Mouse (Mus musculus) hindlimb bud, embryonic 11.5 days (tissue): ENCODE results near the gene Kcnn3.

Source experiments
- DNase-seq: peaks from one replicate; pipeline ENCODE4 v3.0.0-alpha.2; 2012; ENCODE audit warnings: low read depth, low spot score; ENCODE audit errors: extremely low spot score

The Kcnn3 gene

DNA sequence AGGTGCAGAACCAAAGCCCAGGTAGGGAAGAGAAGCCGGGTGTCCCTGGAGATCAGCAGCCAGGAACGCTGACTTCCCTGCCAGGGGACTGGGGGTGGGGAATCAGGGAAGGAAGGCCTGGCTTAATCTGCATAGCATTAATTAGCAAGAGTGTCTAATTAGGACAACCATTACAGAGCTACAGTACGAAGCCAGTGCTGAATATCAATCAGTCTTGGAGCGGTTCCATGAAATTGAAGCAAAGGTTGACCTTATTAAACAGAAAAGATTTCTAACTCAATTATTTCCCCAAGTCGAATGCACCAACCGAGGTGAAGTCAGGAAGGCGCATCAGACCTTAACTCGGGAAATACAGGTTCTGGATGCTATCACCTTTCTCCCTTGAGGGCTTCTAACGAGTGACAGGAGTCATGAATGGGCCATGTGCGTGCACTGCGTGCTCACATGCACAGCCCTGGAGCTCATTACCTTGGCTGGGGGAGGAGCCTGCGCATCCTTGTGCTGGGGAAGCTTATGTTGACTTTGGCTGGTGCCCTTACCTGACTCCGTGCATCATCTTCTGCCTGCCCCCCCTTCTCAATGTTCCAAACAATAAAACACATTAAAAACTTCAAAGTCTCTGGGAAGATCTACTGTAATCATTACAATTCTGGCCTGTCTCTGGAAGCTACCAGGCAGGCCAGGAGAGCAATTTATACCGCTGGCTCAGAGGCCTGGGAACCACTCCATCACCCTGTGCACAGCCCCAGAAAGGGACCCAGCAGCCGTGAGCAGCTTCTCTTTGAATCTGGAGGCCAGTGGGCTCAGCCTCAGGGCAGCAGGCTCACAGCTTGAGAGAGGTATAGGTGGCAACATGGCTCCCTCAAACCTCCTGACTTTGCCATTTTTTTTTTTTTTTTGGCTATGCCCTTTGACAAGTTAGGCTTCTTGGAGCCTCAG is 39.3 kb downstream of the Kcnn3 start:
- DNase-seq: no peak

DNA sequence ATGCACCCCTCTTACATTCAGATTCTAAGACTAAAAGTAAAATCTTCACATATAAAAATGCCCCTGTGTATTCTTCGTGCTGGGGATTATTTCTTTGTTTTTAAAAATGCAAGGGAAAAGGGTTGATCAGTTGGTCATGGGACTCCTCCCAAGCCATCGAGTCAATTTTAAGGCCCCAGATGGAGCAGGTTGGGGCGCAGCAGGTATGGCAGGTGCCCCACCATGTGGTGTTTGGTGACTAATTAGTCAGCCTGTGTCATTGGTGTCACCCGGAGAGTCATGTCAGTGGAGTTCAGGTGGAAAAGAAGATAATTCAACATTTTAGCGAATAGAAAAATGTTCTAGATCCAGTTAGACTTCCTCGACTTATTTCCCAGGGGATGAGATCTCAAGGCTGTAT is 41.4 kb downstream of the Kcnn3 start:
- no peak for DNase-seq

DNA sequence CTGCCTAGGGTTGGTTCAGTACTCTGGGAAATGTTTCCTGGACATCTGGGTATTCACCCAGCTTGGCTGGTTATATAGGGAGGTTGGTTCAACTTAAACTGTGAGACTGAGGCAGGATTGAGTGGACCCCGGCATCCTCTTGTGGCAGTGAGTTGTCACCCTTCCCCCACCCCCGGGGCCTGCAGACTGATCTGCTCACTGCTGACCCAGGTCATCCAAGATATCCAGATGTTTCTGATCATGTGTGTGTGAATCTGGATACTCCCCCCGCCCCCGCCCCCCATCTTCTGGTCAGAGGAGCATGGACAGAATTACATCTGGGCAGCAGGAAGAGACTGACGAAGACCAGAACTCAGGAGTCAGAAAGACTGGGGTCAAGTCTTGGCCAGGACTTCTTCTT is 45.4 kb downstream of the Kcnn3 start:
- DNase-seq: no peak

DNA sequence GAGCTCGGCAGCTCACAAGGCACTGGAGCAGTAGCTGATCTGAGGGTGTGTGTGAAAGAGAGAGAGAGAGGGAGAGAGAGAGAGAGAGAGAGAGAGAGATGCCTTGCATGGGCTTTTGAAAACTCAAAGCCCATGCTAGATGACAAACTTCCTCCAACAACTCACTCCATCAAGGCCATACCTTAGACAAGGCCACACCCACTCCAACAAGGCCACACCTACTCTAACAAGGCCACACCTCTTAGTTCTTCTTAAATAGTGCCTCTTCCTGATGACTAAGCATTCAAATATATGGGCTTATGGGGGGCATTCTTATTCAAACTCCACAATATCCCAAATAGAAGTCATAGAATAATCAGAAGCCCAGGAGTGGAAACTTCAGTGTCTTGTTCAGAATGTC is 49.1 kb downstream of the Kcnn3 start:
- DNase-seq: no peak

DNA sequence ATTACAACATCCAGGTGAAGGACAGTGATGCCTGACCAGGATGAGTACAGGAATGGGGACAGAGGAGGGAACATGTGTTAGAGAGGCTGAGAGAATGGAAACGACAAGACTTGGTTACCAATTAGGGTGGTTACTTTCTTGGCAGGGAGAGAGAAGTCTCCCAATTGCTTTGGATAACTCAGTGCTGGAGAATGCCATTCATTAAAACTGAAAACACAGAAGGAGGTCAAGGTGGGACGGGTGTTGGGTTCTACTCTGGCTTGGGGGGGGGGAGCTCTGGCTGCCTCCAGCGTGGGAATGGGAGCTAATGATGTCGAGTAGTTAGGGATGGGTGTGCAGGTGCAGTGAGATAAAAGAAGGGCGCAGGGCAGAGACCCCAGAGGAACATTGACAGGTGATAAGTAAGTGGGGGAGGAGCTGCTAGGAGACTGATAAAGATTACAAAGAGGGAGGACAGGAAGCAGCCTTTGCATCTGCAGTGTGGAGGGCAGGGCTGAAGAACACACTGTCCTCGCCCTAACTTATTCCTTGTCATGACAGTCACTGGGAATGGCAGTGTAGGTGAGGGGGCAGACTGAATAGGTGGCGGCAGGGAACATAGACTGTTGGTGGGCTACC is 49.9 kb downstream of the Kcnn3 start:
- no peak for DNase-seq

DNA sequence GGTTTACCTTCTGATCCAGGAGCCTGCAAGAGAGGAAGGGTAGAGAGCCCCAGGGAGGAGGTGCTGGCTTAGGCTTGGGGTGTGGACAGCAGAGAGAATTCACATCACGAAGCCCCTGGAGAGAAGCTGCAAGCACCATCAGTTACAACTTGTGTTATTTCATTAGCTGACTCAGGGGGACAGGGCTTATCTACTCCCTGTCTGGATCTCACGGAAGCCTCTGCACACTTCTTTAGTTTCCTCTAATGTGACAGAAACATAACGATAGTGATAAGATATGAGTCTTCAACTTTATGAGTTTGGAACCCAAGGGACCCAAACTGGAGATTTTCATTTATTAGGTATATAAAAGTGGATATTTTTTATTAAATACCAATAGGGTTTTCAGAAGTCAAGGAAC is 50.4 kb downstream of the Kcnn3 start:
- DNase-seq: no peak

DNA sequence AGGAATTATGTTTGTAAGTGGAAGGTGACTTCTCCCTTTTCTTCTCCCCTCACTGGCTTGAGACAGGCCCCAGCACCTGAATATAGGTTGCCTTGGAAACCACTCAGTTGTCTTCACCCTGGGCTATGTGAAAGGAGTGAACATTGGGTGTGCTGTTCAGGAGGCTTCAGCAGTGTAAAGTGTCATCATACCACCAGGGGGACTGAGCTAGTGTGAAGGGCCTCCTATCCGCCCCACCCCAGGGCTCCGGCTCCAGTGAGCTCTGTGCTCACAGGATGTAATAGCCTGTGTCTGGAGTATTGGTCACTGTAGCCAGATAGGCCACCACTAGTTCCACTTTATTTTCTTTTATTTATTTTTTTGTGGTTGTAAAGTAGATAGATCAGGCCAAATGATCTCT is 54.3 kb downstream of the Kcnn3 start:
- DNase-seq: no peak

DNA sequence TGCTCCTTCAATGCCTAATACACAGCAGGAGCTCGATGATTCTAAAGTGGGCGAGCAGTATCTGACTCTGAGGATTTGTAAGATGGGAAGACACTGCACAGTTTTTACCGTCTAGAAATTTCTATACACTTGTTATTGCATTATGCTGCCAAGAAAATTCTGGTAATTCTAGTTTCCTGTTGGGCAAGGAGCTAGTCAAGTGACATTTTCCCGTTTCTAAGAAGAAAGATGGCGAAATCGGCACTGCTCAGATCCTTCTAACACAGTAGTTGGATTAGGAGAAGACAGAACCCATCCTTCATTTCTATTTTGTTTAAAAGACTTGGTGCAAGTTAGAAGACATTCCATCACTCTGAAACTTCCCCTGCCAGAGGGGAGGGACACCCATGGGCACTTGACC is 56.4 kb downstream of the Kcnn3 start:
- no peak for DNase-seq

DNA sequence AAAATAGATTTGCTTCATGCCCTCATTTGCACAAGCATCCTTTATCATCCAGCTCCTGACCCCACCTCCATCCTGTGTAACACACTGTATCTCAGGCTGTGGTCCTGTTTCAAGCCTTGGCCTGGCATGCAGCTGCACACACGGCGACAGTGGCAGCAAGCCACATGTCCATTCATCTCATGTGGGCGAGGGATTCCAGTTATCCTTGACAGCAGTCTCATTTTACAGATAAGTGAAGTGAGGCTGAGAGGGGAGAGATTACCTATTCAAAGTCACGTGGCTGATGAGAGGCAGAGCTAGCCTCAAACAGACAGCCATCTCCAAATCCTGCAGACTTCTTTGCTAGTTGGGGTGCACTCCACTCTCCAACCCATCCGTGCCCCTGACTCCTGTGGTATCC is 57.2 kb downstream of the Kcnn3 start:
- DNase-seq: no peak

DNA sequence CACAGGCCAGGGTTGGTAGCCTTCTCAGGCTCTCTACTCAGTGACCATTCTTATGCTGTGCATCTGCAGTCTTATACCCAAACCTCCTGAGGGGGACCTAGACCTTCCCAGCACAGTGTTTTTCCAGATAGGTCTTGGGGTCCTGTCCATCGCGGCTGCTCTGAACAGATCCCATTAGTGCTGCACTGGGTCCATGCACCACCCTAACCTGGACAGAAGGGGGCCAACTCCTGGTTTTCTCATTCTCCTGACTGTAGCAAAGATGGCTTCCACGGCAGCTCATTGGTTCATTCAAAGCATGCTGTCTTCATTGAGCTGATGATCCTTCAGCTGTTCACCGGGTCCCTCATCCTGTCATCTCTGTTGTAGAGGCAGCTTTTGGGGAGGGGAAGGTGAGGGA is 58.1 kb downstream of the Kcnn3 start:
- DNase-seq: no peak

DNA sequence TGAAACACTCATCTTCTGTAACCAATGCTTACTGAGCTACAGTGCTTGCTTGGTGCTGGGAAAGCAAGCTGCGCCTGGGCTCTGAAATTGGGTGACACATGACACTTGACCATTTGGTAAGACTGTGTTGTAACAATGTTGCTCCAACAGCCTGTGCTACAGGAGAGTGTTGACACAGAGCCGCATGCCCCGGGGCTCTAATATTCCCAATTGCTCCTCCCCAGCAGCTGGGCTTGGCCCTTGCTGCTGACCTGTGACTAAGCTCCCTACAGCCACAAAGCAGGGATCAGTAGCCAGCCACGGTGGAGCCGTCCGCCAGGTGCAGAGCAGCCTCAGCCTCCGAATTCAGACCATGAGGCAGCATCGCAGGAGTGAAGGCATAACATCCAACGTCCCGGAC is 58.8 kb downstream of the Kcnn3 start:
- DNase-seq: no peak

DNA sequence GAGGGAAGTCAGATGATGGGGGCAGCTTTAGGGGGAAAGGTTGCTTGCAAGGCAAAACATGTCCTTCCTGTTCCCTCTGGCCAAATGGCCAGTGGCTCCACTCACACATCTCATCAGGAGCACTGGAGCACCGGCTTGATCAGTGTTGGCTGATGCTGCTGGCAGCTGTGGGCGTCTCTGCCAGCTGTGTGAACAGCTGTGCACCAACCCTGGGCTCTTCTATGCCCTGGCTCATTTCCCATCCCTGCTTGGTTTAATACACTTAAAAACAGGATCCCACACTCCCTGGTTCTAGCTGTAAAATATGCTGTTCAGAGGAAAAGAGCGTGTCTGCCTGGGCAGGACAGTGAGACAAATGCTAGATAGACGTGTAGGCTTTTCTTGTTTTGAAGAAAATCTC is 64.3 kb downstream of the Kcnn3 start:
- DNase-seq: no peak

DNA sequence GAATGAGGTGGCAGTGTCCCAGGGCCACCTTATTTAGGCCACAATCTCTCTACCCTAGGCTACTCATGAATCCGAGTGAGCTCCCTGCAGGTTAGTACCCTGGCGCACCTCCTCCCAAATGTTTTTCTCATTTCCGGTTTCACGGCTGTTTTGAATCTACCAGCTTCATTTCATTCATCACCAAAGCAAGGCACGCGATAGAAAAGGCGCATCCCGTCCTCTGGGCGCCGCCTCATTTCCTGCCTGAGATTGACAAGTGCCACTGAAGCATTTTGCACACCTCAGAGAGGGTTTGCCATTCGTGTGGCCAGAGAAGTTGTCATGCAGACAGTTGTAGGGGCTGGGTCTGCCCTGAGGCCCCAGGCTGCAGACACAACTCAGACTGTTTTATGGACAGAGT is 68.5 kb downstream of the Kcnn3 start:
- DNase-seq: no peak

DNA sequence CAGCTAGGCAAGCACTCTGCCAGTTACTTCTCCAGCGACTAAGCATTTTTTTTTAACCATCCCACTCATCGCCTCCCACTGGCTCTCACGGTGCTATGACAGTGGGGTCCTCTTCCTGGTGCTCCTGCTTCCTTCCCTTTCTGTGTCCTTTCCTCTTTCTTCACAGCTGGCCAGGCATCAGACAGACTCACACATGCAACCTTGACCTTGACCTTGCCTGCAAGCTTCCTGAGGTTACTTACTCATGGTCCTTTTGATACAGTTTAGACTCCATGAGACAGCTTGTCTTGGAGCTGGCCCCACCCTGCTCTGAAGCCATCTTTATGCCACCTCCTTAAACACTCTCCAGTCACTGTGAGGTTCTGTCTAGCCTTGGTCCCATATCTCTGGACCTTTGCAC is 69.4 kb downstream of the Kcnn3 start:
- DNase-seq: no peak

DNA sequence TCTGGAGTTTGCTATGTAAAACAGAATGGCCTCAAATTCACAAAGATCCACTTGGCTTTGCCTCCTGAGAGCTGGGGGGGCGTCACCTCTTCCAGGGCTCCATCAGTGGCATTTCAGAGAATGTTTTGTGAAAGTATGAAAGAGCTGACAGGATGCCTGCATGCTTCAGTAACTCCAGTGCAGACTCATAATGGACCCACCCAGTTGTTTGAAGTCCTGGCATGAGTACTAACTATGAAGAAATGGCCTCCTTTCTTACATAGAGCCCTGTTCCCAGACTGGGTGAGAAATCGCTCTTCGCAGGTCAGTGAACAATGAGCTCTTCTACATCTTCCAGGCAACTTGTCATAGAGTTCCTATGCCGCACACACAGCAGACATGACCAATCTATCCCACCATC is 70.4 kb downstream of the Kcnn3 start:
- no peak for DNase-seq

DNA sequence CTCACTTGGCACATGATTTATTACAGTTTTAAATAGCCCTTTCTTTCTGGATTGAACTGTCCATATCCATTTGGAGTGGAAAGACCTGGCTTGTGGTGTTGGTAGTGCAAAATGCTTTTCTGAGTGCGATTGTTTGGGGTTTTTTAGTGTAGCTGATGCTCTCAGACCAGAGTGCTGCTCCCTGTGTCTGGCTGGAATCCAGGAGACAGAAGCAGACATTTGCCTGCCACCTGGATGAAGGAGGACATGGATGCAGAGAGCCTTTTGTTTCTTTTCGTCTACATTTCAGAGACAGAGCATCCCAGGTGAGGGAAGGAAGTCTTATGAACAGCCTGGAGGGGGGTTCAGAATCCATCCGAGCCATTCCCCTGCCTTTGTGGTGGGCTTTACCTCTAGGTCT is 71.5 kb downstream of the Kcnn3 start:
- DNase-seq: no peak

DNA sequence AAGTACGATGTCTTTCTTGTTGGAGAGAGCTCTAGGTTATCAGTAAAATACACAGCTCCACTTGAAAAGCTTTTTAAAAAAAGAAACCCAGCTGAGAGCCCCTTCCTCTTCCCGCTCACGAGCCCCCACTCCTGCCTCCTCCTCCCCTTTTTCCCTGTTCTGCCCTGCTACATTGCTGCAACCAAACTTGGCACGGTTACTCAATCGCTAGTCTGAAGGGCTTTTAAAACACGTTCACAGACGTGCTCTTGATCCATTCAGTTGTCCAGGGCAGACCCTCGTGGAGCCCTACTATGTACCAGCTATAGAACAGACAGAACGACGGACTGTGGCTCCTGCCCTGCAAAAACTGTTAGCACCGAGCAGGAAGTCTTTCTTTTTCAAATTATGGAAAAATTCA is 72.8 kb downstream of the Kcnn3 start:
- no peak for DNase-seq

DNA sequence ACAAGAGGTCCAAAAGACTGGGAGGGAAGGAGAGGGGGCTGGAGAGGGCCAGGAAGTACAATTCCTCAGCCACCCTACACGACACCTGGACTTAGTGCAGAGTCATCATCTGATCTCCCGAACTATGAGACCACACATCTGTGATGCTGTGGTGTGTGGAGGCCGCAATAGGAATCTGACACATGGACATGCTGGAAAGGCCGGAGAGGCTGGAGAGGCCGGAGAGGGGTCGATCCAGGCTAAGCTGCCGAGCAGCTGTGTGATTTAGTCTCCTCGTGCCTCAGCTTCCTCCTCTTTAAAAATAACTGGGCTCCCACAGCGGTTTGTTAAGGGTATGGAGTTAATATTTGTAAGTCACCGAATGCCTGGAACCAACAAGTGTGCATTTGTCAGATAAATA is 73.6 kb downstream of the Kcnn3 start:
- no peak for DNase-seq

DNA sequence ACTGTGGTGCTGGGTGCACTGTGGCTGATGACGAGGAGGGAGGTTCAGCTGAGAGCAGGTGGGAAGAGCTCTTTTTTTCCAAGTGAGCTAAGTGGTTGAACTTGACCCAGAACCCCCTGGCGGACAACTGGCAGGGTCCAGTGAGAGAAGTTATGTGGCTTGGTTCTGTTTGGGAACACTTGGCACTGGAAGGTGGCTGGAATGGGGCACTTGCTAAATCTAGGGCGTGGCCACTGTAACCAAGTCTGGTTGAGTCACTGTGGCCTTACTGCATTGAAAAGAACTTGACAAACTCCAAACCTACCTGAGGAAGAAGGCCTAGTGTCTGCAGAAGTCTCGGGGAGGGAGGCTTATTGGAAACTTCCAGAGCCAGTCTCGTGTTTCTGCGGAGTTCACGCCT is 78.4 kb downstream of the Kcnn3 start:
- DNase-seq: no peak

DNA sequence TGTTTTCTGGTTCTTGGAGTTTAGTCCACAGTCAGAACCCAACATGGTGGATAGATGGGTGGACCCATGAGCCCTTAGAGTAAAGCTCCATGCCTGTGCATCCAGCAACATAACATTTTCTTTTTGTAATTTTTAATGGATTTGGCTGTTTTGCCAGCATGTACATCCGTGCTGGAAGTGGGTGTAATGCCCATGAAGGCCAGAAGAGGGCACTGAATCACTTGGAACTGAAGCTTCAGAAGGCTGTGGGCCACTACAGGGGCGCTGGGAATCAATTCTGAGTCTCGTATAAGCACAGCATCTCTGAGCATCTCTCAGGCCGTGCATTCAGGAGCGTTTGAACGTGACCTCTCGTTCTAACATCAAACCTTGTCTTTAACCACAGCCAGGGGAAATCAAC is 79.0 kb downstream of the Kcnn3 start:
- DNase-seq: no peak

DNA sequence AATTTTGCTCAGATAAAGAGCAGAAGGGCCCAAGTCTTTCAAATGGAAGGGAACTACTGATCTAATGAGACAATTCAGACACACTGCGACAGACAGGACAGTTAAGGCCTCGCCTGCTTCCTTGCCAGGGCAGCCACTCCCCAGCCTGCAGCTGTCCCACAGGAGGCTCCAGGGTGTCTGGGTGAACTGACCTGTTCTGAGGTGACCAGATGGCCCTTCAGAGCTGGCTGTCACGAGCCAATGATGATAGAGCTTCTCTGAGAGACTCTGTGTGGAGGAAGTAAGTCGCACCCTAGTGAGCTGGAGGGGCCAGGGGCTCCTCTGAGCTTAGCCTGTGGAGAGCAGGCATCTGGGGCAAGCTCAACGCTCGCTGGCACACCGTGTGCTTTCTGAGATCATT is 81.1 kb downstream of the Kcnn3 start:
- DNase-seq: no peak

DNA sequence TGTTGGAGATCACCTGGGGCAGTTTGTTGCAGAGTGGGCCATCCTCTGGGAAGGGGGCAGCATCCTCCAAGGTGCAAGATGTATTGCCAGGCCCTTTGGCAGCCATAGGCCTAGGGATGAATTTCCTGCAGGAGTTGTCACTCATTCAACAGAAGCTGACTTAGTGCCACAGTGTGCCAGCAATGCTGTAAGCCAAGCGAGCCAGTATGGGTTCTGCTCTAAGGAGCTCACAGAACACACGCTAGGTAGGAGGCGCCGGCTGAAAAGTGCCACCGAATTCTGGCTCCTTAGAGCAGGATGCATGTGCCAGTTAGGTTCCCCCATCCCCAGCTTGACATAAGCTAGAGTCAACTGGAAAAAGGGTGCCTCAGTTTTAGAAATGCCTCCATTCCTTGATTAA is 83.3 kb downstream of the Kcnn3 start:
- DNase-seq: no peak

DNA sequence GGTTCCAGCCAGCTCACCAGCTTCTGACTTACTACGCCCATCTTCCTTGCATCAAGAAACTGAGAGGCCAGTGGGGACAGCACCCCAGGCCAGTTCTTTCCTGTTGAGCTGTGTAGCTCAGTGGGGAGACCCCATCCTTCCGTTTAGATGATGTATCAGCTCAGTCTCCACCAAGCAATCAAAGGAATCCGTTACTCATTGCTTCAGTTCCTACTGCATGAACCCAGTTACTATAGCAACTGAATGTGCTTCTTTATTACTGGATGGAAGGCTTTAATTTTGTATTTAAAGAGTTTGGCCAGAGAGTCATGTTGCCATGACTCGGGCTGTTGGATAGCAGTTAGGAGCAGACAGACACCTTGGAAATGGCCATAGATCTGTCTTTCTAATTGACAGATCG is 85.3 kb downstream of the Kcnn3 start:
- no peak for DNase-seq
